Mouse (Mus musculus) liver, embryonic 15.5 days (tissue): Measurements from ENCODE around the gene Gtf3c1. TPM values are rescaled to one million over a fixed set of nuclear protein-coding genes. Genes with fewer than 3 reads are reported as not detected.
A peak's percentile ranks its signal among the peaks of the same experiment; 100 is the strongest.

Source experiments
- ATAC-seq: fragments of 200-750 bp; cut with Nextera tagmentation; 2 replicates; pipeline ENCODE4 v1.8.0; 2017; ENCODE audit warnings: moderate number of reproducible peaks, mild to moderate bottlenecking, moderate library complexity; ENCODE audit not compliant: insufficient read depth
- H3K27ac ChIP-seq: fragments of 300-500 bp; sonication (generic); replicated peaks from 2 replicates; pipeline ENCODE4 v1.5.1; 2015; ENCODE audit warnings: mild to moderate bottlenecking, inconsistent platforms
- H3K27me3 ChIP-seq: fragments of 300-500 bp; sonication (generic); 2 replicates; pipeline ENCODE4 v1.6.1; 2015; ENCODE audit warnings: mild to moderate bottlenecking, inconsistent platforms
- H3K36me3 ChIP-seq: fragments of 300-500 bp; sonication (generic); replicated peaks from 2 replicates; pipeline ENCODE4 v1.6.1; 2015; ENCODE audit warnings: moderate library complexity, mild to moderate bottlenecking, inconsistent platforms
- H3K4me1 ChIP-seq: fragments of 300-500 bp; sonication (generic); replicated peaks from 2 replicates; pipeline ENCODE4 v1.6.1; 2015; ENCODE audit warnings: inconsistent platforms
- H3K4me2 ChIP-seq: fragments of 300-500 bp; sonication (generic); 2 replicates; pipeline ENCODE4 v1.6.1; 2015; ENCODE audit warnings: moderate library complexity, mild to moderate bottlenecking, inconsistent platforms
- H3K4me3 ChIP-seq: fragments of 300-500 bp; sonication (generic); replicated peaks from 2 replicates; pipeline ENCODE4 v1.5.1; 2015; ENCODE audit warnings: mild to moderate bottlenecking, inconsistent platforms
- H3K9ac ChIP-seq: fragments of 300-500 bp; sonication (generic); 2 replicates; pipeline ENCODE4 v1.6.1; 2015; ENCODE audit warnings: moderate library complexity, mild to moderate bottlenecking, inconsistent platforms
- H3K9me3 ChIP-seq: fragments of 300-500 bp; sonication (generic); replicated peaks from 2 replicates; pipeline ENCODE4 v1.6.1; 2016; ENCODE audit warnings: inconsistent platforms
- WGBS: fragments of 180-500 bp; shearing (Covaris S2); methylation state at CpG from one replicate; pipeline ENCODE4 v1.1.7; 2015; ENCODE audit warnings: mixed read lengths; ENCODE audit not compliant: insufficient replicate concordance; 5-methylcytosine and 5-hydroxymethylcytosine counted together
- polyA plus RNA-seq: library from polyadenylated mRNA; unstranded; fragments of >200 nt; fragmentation: Nextera tagmentation; extraction: Ambion mirVana; gene quantifications from 2 replicates; pipeline ENCODE4 v1.2.1, GENCODE M21; 2015

Gtf3c1 gene
- polyA plus RNA-seq, 1 experiment from 2014 or later = 8.0 TPM

DNA sequence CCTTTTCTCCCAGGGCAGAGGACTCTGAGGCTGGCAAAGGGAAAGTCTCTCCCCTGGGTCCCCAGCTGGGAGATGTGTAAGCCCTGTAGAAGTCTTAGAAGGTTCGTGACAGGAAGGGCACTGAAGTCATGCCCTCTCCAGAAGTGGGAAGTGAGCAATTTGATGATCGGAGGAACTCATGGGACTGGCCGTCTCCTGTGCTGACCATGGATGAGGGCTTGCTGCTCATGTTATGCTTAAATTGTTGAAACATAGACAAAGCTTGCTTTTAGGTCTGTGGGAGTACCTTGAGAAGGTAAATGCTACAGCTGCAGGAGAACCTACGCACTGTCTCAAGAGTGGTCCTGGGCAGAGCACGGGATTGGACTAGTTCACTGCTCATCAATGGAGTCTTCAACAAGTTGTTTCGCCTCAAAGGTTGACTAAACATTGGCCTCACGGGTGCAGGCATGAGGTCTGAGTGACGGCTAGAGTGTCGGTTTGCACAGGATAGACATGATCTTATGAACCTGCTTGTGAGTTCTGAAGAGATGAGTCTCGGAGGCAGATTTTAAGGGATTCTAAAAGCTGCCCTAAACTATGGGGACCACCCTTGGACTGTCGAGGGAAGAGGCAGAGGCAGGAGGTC lies 105.6 kb downstream of the Gtf3c1 start:
- no peak overlapping the region for H3K4me3 ChIP-seq
- H3K4me2 ChIP-seq = no peak overlapping the region
- ATAC-seq = peak; percentile 20; the same call in 1 of the 2 replicates
- H3K9me3 ChIP-seq = no peaks in the 10 kb centered on the region
- no peaks in the 10 kb centered on the region for H3K36me3 ChIP-seq
- no peak overlapping the region for H3K9ac ChIP-seq
- H3K27ac ChIP-seq = 0 out of 2 replicates have a peak overlapping the region, but pooled peaks have one; percentile 19
- H3K27me3 ChIP-seq = 0 out of 2 replicates have a peak, but pooled peaks cover 11% of the 10 kb centered on the region
- WGBS = 48% methylated on average over 11 of the region's 11 CpGs
- H3K4me1 ChIP-seq = peaks cover 19% of the 10 kb centered on the region; the same call in 1 of the 2 replicates

DNA sequence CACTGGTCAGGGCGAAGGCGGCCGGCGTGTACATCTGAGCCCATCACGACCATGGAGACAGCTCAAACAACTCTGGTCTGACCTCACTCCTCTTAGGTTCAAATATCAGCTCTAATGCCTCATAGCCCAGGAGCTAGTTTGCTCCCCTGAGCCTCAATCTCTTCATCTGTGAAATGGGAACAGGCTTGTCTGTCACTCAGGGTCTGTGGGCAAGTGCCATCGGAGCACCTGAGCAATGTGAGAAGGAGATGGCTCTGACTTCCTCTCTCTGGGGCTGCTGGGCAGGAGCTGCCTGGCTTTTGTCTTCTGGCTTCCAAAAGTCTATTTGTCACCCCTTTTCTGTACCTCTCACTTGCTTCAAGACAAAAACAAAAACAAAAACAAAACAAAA lies 106.3 kb downstream of the Gtf3c1 start:
- Histone ChIP-seq H3K27ac (peak overlapping the region; percentile 19; the same call in 1 of the 2 replicates), H3K27me3 (0 out of 2 replicates have a peak, but pooled peaks cover 11% of the 10 kb centered on the region), H3K4me2 (0 out of 2 replicates have a peak overlapping the region, but pooled peaks have one; percentile 25), H3K9ac (no peak overlapping the region), H3K4me1 (peaks cover 19% of the 10 kb centered on the region; the same call in 1 of the 2 replicates), H3K9me3 (no peaks in the 10 kb centered on the region), H3K36me3 (no peaks in the 10 kb centered on the region), H3K4me3 (no peak overlapping the region)
- 50% methylated on average over 6 of the region's 6 CpGs for WGBS
- no peak for ATAC-seq

DNA sequence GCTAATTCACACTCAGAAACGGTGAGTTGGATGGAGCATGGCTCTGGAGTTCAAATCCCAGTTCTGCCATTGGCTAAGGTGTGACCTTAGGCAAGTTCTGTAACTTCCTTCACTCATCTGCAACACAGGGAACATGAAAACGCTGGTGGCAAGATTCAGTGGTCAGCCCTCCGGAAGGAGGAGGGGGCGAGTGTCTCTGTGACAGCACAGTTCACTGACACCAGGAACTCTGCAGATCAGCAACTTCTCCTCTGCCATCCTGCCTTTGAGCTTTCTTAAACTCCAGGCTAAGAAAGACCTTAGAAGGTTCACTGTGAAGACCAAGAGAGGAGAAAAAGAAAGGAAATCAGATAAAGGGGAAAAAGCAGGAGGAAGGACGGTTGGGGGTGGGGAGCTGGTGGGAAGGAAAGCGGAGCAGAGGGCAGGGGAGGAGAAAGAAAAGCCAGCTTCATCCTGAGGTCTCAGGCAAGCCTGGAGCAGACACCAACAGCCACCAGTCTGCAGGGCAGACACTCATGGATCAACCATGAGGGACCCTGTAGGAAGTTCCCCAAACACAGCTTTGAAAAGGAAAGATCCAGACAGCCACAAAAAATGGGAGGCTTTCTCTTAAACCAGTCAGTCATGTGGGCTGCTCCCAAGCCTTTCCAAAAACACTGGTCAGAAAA lies 106.8 kb downstream of the Gtf3c1 start:
- Histone ChIP-seq H3K27ac (peak overlapping the region; percentile 19; the same call in 1 of the 2 replicates), H3K9me3 (no peaks in the 10 kb centered on the region), H3K4me2 (peak overlapping the region; percentile 25; the same call in 1 of the 2 replicates), H3K36me3 (no peaks in the 10 kb centered on the region), H3K27me3 (0 out of 2 replicates have a peak, but pooled peaks cover 11% of the 10 kb centered on the region), H3K9ac (no peak overlapping the region), H3K4me1 (peaks cover 16% of the 10 kb centered on the region; the same call in 1 of the 2 replicates), H3K4me3 (no peak overlapping the region)
- whole genome bisulfite sequencing = 11% methylated on average over 6 of the region's 6 CpGs
- ATAC-seq = no peak

DNA sequence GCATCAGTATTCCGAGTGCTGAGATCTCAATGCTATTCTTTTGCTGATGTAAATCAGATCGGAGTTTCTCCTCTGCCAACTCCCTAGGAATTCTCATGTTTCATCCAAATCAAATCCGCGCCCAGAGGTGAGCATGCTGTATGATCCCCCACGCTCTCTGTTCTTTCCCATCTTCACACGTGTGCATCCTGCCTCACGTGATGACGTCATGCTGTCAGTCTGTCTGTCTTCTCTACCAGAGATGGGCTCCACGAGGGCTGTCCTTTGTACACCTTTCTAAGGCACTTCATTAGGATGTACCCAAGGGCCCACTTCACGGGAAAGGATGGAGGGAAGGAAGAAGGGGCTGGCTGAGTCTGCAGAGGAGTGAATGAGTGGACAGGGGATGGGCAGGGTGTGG lies 107.4 kb downstream of the Gtf3c1 start:
- Histone ChIP-seq H3K4me3 (no peak overlapping the region), H3K27me3 (0 out of 2 replicates have a peak, but pooled peaks cover 11% of the 10 kb centered on the region), H3K9ac (no peak overlapping the region), H3K27ac (no peak overlapping the region), H3K9me3 (no peaks in the 10 kb centered on the region), H3K4me1 (peaks cover 16% of the 10 kb centered on the region; the same call in 1 of the 2 replicates), H3K36me3 (no peaks in the 10 kb centered on the region), H3K4me2 (no peak overlapping the region)
- no peak for ATAC-seq
- 45% methylated on average over 10 of the region's 10 CpGs for WGBS

DNA sequence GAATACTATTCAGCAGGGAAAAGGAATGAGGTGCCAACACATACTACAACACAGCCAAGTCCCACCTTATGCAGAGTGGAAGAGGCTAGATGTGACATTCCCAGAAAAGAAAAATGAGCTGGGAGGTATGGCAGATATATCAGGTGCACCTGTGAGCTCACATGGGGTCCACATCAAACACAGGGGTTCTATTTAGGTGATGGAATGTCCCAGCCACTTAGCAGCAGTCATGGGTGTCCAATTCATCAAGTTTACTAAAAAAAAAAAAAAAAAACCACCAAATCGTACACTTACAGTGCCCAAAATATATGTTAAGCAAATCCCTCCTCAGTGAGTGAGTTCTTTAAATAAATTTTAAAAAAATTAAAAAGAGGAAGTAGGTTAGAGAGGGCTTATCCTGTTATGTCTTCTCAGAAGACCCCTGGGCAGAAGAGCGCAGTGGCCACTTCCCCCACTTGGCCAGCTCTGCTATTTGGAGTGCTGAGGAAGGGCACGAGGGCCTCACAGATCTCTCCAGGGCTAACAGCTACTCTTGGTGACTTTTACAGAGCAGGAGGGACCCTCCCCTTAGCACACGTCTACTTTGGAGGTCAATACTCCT lies 108.1 kb downstream of the Gtf3c1 start:
- no peaks in the 10 kb centered on the region for H3K36me3 ChIP-seq
- peaks cover 16% of the 10 kb centered on the region; the same call in 1 of the 2 replicates for H3K4me1 ChIP-seq
- no peaks in the 10 kb centered on the region for H3K9me3 ChIP-seq
- 16% methylated on average over 4 of the region's 4 CpGs for WGBS
- H3K9ac ChIP-seq = no peak overlapping the region
- no peak overlapping the region for H3K27ac ChIP-seq
- H3K4me3 ChIP-seq = no peak overlapping the region
- H3K27me3 ChIP-seq = 0 out of 2 replicates have a peak, but pooled peaks cover 11% of the 10 kb centered on the region
- no peak overlapping the region for H3K4me2 ChIP-seq
- ATAC-seq = no peak

DNA sequence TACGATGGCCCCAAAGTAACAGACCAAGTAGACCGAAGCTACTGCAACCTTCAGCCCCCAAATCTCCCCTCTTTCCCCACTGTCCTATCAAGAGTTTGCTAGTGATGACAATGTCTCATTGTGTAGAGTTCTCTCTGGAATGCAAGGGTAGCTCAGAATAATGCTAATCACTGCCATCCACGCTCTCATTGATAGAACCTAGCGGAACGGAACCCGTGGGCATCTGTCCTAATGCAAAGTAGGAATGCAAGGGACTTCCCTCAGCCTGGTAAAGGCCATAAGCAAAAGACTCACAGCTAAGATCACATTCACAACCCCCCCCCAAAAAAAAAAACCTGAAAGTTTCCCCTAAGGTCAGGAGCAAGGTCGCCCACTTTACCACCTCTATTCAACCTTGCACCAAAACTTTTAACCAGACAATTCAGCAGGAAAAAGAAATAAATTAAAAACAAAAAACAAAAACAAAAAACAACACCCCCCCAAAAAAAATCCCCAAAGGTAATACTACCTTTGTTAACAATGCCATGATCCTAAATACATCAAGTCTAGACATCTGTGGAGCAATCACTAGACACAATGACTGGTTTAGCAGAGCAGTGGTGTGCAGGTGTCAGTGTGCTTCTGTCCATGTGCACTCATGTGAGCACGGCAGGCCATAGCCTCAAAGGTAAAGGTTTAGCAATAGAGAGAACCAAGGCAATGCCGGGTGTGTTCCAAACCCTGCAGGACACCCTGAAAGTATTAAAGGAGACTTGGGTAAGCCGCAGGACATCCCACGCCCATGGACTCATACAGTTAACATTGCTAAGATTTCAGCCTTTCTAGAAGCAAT lies 109.8 kb downstream of the Gtf3c1 start:
- Histone ChIP-seq H3K4me2 (no peak overlapping the region), H3K9ac (no peak overlapping the region), H3K4me1 (peaks cover 10% of the 10 kb centered on the region; the same call in 1 of the 2 replicates), H3K4me3 (no peak overlapping the region), H3K27me3 (0 out of 2 replicates have a peak, but pooled peaks cover 11% of the 10 kb centered on the region), H3K27ac (no peak overlapping the region), H3K9me3 (no peaks in the 10 kb centered on the region), H3K36me3 (no peaks in the 10 kb centered on the region)
- WGBS = 71% methylated on average over 11 of the region's 11 CpGs
- ATAC-seq = no peak

DNA sequence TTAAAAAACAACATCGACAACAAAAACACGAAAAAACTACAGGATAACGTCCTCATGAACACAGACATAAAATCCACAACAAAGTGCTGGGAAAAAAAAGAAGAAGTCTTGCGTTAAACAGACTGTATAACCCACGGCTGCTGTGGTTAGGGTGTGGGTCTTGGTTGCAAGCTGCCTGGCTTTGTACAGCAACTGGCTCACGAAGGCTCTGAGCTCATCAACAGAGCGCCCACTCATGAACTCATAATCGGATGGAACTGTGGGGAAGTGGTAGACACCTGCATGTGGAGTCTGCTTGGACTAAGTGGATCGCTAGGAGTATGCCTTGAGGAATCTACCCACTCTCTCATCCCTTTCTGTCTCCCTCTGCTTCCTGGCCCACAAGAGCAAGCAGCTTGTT lies 110.5 kb downstream of the Gtf3c1 start:
- ATAC-seq = no peak
- 0 out of 2 replicates have a peak, but pooled peaks cover 9% of the 10 kb centered on the region for H3K27me3 ChIP-seq
- H3K9ac ChIP-seq = no peak overlapping the region
- H3K4me1 ChIP-seq = 0 out of 2 replicates have a peak, but pooled peaks cover 10% of the 10 kb centered on the region
- H3K36me3 ChIP-seq = no peaks in the 10 kb centered on the region
- no peaks in the 10 kb centered on the region for H3K9me3 ChIP-seq
- no peak overlapping the region for H3K4me3 ChIP-seq
- H3K27ac ChIP-seq = no peak overlapping the region
- no peak overlapping the region for H3K4me2 ChIP-seq
- WGBS = 27% methylated on average over 9 of the region's 9 CpGs

DNA sequence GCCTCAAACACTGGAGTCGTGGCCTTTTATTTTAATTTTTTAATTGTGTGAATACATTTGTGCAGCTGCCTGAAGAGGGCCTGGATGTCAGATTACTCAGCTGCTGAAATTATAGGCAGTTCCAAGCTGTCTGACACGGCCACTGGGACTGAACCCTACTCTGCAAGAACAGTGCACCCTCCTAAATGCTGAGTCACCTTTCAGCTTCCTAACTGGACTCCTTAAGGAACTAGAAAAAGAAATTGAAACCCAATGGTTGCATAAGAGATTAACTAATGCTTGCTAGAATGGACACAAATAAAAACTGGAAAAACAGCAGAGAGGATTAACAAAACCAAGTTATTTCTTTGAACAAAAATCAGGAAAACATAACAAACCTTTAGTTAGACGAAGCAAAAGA lies 111.2 kb downstream of the Gtf3c1 start:
- H3K9me3 ChIP-seq = no peaks in the 10 kb centered on the region
- no peak overlapping the region for H3K4me2 ChIP-seq
- H3K27me3 ChIP-seq = 0 out of 2 replicates have a peak, but pooled peaks cover 2% of the 10 kb centered on the region
- 0 out of 2 replicates have a peak, but pooled peaks cover 10% of the 10 kb centered on the region for H3K4me1 ChIP-seq
- no peak overlapping the region for H3K9ac ChIP-seq
- no peak overlapping the region for H3K4me3 ChIP-seq
- no peak overlapping the region for H3K27ac ChIP-seq
- H3K36me3 ChIP-seq = no peaks in the 10 kb centered on the region
- ATAC-seq = no peak
- 33% methylated on average over 3 of the region's 3 CpGs for WGBS

DNA sequence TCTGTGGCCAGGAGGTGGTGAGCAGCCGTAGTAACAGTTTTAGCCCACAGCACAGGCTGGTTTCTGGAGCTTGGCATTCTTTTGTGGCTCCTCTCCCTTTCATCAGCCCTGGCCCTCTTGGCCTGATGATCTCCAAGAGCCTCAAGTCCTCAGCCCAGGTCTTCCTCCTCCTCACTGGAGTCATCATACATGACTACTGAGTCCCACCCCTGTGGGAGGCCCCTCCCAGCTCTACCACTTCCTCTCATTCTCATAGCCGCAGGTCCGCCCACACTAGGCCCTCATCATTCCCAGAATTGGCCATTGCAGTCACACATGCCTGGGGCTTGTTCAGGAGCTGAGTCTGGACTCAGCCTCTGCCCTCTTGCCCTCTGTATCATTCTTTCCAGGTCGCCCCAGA lies 113.7 kb downstream of the Gtf3c1 start:
- no peak for ATAC-seq
- no peaks in the 10 kb centered on the region for H3K4me1 ChIP-seq
- no peak overlapping the region for H3K4me2 ChIP-seq
- H3K4me3 ChIP-seq = no peak overlapping the region
- no peaks in the 10 kb centered on the region for H3K9me3 ChIP-seq
- no peak overlapping the region for H3K9ac ChIP-seq
- H3K36me3 ChIP-seq = no peaks in the 10 kb centered on the region
- WGBS = 26% methylated on average over 4 of the region's 4 CpGs
- H3K27ac ChIP-seq = no peak overlapping the region
- H3K27me3 ChIP-seq = no peaks in the 10 kb centered on the region
